Mouse (Mus musculus): ENCODE results near the gene Gm17482.

Gm17482 gene

GRCm38 (mm10) chr6:115251531-115251985 is 24.4 kb downstream of the Gm17482 start:
- DNase-seq = peak; percentile 45

- DNase-seq = no peak
These were observed 25.1 kb downstream of the Gm17482 start, which contains the start of gene Timp4 for GRCm38 (mm10) chr6:115252099-115252873. Gene Timp4 (minus strand): TSS chr6:115252205.

- no peak for DNase-seq
These were observed 28.0 kb downstream of the Gm17482 start for GRCm38 (mm10) chr6:115255171-115255570.

DNA sequence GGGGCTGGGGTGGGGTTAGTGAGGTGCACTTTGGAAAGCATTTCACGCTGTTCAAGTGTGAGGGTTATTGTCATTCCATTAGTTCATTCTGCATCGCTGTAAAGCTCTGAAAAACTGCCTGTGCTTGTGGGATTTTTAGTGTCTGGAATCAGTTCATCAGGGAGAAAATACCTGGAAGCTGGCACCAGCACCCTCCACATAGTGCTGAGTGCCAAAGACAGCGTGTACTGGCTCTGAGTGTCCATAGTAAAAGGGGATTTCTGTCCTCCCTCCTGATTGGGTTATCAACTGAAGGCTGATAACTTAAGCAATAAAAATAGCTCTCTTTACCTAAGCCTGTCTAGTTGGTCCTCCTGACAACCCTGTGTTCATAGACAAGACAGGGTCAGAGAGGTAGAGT is 33.4 kb downstream of the Gm17482 start:
- no peak for DNase-seq

GRCm38 (mm10) chr6:115266791-115267190 is 39.6 kb downstream of the Gm17482 start:
- DNase-seq = no peak

DNA sequence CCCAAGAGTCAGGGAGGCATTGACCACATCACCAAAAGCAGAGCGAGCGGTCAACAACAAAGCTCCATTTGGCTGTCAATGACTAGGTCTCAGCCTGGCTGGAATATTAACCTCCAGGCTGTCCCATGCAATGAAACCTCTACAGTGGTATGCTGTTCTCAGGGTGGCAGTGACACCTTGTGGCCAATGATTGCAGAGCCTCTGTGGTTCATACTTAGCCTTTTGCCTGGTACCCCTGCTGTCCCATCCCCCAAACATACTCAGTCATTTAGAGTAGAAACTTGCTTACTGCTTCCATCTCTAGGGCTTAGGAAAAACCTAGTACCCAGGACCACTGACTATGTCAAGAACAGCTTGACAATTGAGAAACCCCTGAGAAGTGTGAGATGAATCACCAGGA is 40.8 kb downstream of the Gm17482 start:
- peak; percentile 86 for DNase-seq

- DNase-seq = no peak
These were observed 41.6 kb downstream of the Gm17482 start for GRCm38 (mm10) chr6:115268551-115269385.

- DNase-seq = no peak
These were observed 42.4 kb downstream of the Gm17482 start for GRCm38 (mm10) chr6:115269561-115269960.

- no peak for DNase-seq
These were observed 42.9 kb downstream of the Gm17482 start for GRCm38 (mm10) chr6:115270085-115270484.

- DNase-seq = no peak
These were observed 44.2 kb downstream of the Gm17482 start for GRCm38 (mm10) chr6:115271326-115271725.

- DNase-seq = peak; percentile 79
These were observed 44.7 kb downstream of the Gm17482 start for GRCm38 (mm10) chr6:115271866-115272271.

- DNase-seq = no peak
These were observed 46.2 kb downstream of the Gm17482 start for GRCm38 (mm10) chr6:115273346-115273745.

DNA sequence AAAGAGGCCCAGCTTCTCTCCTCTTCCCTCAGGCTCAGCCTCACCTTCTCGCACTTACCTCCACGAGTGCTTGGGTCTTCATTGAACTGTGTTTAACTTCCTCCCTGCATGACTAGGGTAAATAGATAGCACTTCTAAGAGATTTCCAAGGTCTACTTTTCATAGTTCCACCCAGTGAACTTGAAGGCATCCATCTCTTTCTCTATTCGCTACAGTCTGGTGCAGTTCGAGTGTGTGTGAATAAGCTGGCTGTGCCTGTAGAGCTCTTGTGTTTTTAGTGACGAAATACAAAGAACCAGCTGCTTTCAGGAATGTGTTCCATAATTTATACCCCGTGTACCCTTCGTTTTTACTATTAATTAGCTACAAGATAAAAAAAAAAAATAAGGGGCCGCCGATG is 47.6 kb downstream of the Gm17482 start:
- no peak for DNase-seq

DNA sequence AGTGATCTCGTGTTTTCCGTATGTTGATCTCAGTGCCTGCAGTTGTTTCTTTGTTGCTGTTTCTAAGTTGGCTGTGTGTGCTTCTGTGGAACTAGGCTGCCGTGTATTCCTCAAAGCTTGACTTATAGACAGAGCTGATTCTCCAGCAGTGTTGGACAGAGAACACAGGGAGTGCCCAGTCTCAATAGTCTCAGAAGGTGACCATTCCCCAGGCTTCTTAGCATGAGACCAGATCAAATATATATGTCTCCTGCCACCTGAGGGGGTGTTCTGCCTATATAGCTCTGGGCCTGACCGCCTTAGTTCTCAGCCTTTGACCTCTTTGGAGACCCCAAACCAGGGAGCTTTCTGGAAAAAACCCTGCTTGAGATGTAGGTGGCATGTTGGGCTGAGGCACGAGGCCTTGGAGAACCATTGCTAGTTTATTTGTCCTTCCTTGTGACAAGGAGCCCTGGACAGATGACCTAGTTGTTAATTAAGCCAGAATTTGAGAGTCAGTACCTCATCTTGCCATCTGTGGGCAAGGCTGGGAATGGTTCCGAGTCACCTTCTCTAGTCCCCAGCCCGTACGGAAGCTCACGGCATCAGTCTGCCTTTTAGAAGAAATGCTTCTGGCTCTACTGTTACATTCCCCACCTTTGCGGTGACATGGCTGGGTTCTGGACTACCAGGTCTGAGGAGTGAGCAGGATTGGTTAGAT is 48.1 kb downstream of the Gm17482 start:
- no peak for DNase-seq

- no peak for DNase-seq
These were observed 50.9 kb downstream of the Gm17482 start for GRCm38 (mm10) chr6:115278086-115278485.

GRCm38 (mm10) chr6:115279639-115280038 is 52.5 kb downstream of the Gm17482 start:
- no peak for DNase-seq

DNA sequence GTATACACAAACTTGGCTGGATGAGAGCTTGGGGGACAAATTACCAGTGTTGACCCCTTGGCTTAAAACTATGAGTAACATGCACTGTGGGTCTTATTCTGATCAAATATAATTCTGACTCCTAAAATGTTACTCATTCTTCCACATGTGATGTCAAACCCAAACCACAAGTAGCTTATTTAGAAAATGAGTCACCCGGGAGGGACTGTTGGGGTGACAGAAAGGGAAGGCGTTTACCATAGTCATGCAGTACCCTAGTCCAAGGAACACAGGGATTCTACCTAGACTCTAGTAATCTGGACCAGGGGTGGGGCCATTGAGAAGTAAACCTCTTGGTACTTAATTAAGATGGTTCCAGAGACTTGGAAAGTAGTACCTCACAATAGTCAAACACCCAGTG is 57.0 kb downstream of the Gm17482 start:
- no peak for DNase-seq

DNA sequence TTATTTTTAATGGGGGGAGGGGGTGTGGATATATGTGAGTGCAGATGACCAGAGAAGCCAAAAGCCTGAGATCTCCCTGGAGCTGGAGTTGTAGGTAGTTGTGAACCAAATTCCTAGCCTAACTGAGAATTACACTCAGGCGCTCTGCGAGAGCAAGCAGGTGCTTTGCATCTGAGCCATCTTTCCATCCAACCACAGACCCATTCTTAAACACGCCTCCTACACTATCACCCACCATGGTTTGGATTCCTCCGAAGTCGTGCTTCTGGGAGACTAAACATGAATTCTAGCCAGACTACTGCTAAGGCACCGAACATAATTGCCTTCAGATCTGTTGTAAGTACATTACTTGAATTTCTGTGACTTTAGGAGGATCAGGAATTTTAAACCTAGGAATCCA is 59.3 kb downstream of the Gm17482 start:
- no peak for DNase-seq

DNA sequence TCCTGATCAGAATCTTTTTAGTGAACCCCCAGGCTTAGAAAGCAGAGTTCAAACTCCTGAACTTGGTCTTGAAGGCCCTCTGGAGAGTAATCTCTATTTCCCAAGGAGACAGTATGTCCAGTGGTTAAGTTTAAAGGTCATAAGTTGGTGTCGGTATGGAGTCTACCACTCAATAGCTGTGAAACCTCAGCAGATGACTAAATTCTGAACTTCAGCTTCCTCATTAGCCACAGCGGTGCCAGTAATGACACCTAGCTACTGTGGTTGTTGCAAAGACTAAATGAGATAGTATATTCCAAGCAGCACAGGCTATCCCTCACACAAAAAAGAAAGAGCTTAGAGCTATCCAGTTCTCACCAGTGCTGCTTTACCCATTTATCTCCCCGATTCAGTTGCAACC is 61.1 kb downstream of the Gm17482 start:
- DNase-seq = no peak

DNA sequence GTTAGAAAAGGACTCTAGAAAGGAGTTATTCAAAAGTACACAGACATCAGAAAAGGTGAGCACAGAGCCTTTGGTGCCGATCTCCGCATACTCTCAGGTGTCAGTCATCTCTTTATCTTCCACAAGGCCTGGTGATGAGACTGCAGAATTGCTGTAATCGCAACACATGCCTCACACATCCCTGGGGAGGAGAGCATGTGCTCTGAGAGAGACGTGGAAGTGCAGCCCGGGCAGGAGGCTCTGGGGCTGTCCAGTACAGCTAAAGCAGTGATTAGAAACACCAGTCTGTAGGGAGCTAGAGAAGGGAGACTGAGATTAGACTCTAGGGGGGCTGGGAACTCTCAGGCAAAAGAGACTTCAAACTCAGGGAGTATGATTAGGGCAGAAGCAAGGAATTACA is 63.4 kb downstream of the Gm17482 start:
- DNase-seq = no peak

- no peak for DNase-seq
These were observed 63.9 kb downstream of the Gm17482 start for GRCm38 (mm10) chr6:115291068-115291467.

DNA sequence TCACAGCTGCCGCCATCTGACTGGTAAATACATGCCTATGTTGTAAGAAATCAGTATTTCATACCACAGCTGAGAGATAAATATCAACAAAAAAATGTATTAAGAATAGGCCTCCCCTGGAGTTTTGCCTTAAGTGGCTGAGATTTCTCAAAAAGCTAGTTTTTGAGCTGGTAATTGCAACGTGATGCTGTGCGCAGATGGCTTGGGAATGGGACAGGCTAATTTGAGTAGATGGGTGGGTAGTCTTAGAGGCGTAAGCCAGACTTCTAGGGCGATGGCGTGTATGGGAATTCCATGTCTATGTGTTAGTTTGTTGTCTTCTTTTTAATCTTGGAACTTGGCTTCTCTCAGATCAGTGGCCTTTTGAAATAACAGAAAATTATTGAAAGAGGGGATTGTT is 64.7 kb downstream of the Gm17482 start:
- no peak for DNase-seq

DNA sequence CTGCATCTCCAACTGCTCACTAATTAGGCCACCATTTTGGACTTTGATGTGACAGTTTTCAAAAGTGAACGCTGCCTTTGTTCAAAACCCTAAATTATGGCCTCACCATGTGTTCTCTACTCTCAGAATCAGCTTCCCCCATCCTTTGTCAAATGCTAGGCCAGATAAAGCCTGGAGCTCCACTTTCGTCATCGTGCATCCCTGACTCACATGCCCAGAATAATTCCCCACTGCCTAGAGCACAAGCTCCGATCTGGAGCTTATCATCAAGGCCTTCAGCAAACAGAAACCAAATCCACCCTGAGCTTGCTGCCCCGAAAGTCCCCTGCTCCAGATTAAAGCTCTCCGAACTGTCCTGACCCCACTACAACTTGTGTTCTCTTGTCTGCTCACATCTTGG is 65.5 kb downstream of the Gm17482 start:
- no peak for DNase-seq

All from kidney, postnatal 10 days (tissue).